Mouse (Mus musculus) intestine, postnatal 0 days (tissue): ENCODE results near the gene Slc35f1. TPM values are rescaled to one million over a fixed set of nuclear protein-coding genes. Genes with fewer than 3 reads are reported as not detected.

Source experiments
- ATAC-seq: fragments of 200-750 bp; cut with Nextera tagmentation; 2 replicates; pipeline ENCODE4 v1.8.0; 2017; ENCODE audit warnings: mild to moderate bottlenecking, moderate TSS enrichment, moderate library complexity
- H3K27ac ChIP-seq: fragments of 300-500 bp; sonication (generic); 2 replicates; pipeline ENCODE4 v1.5.1; 2014; ENCODE audit warnings: mild to moderate bottlenecking, low read depth, low read length, moderate library complexity
- H3K27me3 ChIP-seq: fragments of 300-500 bp; sonication (generic); replicated peaks from 2 replicates; pipeline ENCODE4 v1.6.1; 2014; ENCODE audit warnings: low read length, mixed read lengths; ENCODE audit not compliant: control insufficient read depth, insufficient read depth
- H3K36me3 ChIP-seq: fragments of 300-500 bp; sonication (generic); 2 replicates; pipeline ENCODE4 v1.6.1; 2014; ENCODE audit warnings: mild to moderate bottlenecking, moderate library complexity; ENCODE audit not compliant: control insufficient read depth, insufficient read depth
- H3K4me1 ChIP-seq: fragments of 300-500 bp; sonication (generic); replicated peaks from 2 replicates; pipeline ENCODE4 v1.6.1; 2014; ENCODE audit warnings: antibody characterized with exemption, low read length, mixed read lengths; ENCODE audit not compliant: control insufficient read depth, insufficient read depth
- H3K4me2 ChIP-seq: fragments of 300-500 bp; sonication (generic); replicated peaks from 2 replicates; pipeline ENCODE4 v1.6.1; 2014; ENCODE audit warnings: low read depth, mild to moderate bottlenecking, moderate library complexity
- H3K4me3 ChIP-seq: fragments of 300-500 bp; sonication (generic); 2 replicates; pipeline ENCODE4 v1.5.1; 2014; ENCODE audit warnings: low read depth, low read length
- H3K9ac ChIP-seq: fragments of 300-500 bp; sonication (generic); 2 replicates; pipeline ENCODE4 v1.6.1; 2014; ENCODE audit warnings: mild to moderate bottlenecking, low read depth, low read length
- H3K9me3 ChIP-seq: fragments of 300-500 bp; sonication (generic); 2 replicates; pipeline ENCODE4 v1.6.1; 2016; ENCODE audit warnings: mixed run types; ENCODE audit not compliant: control insufficient read depth
- CTCF ChIP-seq: sonication (generic); IDR thresholded peaks from 2 replicates; pipeline ENCODE4 v1.5.1; 2016; ENCODE audit warnings: low read depth, mild to moderate bottlenecking, control low read depth, antibody characterized with exemption, moderate library complexity
- WGBS: fragments of 180-500 bp; shearing (Covaris S2); extraction: QIAGEN DNeasy Blood & Tissue Kit; methylation state at CpG from one replicate; pipeline ENCODE4 v1.1.7; 2014; 5-methylcytosine and 5-hydroxymethylcytosine counted together
- polyA plus RNA-seq: library from polyadenylated mRNA; unstranded; fragments of >200 nt; fragmentation: Nextera tagmentation; extraction: Ambion mirVana; gene quantifications from 2 replicates; pipeline ENCODE4 v1.2.1, GENCODE M21; 2015

Gene Slc35f1
- polyA plus RNA-seq, 1 experiment from 2014 or later = 1.2 TPM

- no peak for TF ChIP-seq CTCF
- no peak overlapping the region for H3K4me2 ChIP-seq
Observed at GRCm38 (mm10) chr10:52742671-52743379, 52.5 kb downstream of the Slc35f1 start.

DNA sequence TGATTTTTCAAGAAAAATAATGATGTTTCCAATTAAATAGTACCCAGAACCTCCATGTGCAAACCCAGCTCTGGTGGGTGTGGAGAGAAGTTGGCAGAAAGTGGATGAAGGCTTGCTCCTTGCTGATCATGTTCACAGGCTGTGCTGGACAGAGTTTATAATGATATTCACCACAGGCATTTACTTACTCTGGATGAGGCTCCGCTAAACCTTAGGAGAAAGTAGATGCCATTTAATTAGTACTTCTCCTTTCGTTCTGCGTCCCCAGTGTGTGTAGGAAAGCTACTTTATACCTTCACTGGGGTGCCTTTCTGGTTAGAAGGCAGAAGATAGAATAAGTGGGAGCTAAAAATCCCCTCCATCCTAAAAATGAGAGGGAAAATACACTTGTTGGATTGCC, 53.5 kb downstream of the Slc35f1 start:
- Histone ChIP-seq H3K4me3 (no peak overlapping the region), H3K36me3 (no peaks in the 10 kb centered on the region), H3K4me2 (no peak overlapping the region), H3K9me3 (no peaks in the 10 kb centered on the region), H3K27ac (no peak overlapping the region), H3K4me1 (no peaks in the 10 kb centered on the region), H3K27me3 (no peaks in the 10 kb centered on the region), H3K9ac (no peak overlapping the region)
- over 99% methylated on average over 3 of the region's 3 CpGs for WGBS
- ATAC-seq = no peak
- TF ChIP-seq CTCF = no peak

More at GRCm38 (mm10) chr10:52742671-52743379, 52.5 kb downstream of the Slc35f1 start:
- H3K4me3 ChIP-seq = no peak overlapping the region
- H3K4me1 ChIP-seq = no peaks in the 10 kb centered on the region
- ATAC-seq = no peak
- H3K9me3 ChIP-seq = no peaks in the 10 kb centered on the region
- WGBS = 33% methylated on average over 10 of the region's 10 CpGs
- no peak overlapping the region for H3K9ac ChIP-seq
- no peak overlapping the region for H3K27ac ChIP-seq
- H3K36me3 ChIP-seq = no peaks in the 10 kb centered on the region
- H3K27me3 ChIP-seq = no peaks in the 10 kb centered on the region

DNA sequence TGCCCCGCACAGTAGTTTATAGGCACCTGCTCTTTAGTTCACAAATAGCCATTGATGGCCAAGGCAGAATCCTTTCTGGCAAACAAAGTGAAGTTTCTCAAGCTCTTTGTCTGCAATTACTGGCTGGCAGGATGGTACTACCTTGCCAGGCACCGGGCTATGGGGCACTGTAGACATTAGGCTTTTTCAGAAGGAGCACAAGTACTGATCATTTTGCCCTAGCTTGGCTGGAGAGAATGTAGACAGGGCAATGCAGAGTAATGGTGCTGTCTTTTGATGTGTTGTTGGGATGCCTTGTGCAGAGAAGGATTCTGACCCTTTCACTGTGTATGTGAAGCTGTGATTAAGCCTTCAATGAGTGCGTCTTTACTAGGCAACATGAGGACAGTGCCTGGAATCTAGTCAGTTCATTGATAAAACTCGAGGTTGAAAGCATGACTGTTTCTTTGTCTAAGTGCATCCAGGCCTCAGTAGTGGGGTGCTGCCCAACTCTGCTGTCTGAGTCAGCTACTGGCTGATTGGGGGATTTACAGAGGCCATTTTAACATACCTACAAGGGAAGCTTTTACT, 57.8 kb downstream of the Slc35f1 start:
- ATAC-seq = no peak
- WGBS = 80% methylated on average over 4 of the region's 4 CpGs
- TF ChIP-seq CTCF = no peak

DNA sequence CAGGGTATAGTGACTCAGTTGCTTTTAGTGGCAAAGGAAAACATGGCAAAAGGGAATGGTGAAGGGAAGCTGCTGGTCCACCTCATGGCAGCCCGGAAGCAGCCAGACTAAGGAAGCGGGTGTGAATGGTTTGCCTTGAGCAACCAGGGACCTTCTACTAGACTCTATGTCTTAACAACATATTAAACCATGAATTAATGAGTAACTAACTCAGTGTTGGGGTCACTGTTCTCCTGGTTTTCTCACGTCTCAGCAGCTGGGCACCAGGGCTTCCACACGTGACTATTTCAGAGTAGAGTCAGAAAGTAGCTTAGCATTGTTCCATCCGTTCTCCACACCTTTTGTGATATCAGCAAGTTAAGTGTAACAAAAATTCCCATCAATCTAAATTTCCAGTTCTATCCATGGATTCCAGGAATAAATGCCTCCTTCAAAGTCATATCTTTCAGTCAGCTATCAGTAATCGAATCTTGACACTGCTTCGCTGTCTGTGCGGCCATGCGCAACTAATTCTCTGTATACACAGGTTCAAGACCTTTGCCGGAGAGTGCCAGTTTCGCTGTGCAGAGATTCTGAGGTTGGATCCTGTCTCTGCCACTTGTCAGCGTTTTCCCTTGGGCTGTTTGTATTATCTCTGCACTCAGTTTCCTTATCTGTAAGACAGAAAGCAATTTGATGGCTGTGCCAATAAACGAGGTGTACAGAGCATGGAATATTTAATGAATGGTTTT, 65.8 kb downstream of the Slc35f1 start:
- H3K27me3 ChIP-seq = no peaks in the 10 kb centered on the region
- H3K9ac ChIP-seq = no peak overlapping the region
- no peak overlapping the region for H3K4me2 ChIP-seq
- H3K9me3 ChIP-seq = no peaks in the 10 kb centered on the region
- 66% methylated on average over 13 of the region's 13 CpGs for WGBS
- no peak for ATAC-seq
- H3K4me3 ChIP-seq = no peak overlapping the region
- no peak overlapping the region for H3K27ac ChIP-seq
- TF ChIP-seq CTCF = no peak
- H3K36me3 ChIP-seq = no peaks in the 10 kb centered on the region
- no peaks in the 10 kb centered on the region for H3K4me1 ChIP-seq

More for the DNA sequence above, 57.8 kb downstream of the Slc35f1 start:
- no peaks in the 10 kb centered on the region for H3K9me3 ChIP-seq
- no peak overlapping the region for H3K4me2 ChIP-seq
- no peaks in the 10 kb centered on the region for H3K4me1 ChIP-seq
- no peak overlapping the region for H3K27ac ChIP-seq
- H3K9ac ChIP-seq = no peak overlapping the region
- H3K4me3 ChIP-seq = no peak overlapping the region
- H3K27me3 ChIP-seq = no peaks in the 10 kb centered on the region
- no peaks in the 10 kb centered on the region for H3K36me3 ChIP-seq

DNA sequence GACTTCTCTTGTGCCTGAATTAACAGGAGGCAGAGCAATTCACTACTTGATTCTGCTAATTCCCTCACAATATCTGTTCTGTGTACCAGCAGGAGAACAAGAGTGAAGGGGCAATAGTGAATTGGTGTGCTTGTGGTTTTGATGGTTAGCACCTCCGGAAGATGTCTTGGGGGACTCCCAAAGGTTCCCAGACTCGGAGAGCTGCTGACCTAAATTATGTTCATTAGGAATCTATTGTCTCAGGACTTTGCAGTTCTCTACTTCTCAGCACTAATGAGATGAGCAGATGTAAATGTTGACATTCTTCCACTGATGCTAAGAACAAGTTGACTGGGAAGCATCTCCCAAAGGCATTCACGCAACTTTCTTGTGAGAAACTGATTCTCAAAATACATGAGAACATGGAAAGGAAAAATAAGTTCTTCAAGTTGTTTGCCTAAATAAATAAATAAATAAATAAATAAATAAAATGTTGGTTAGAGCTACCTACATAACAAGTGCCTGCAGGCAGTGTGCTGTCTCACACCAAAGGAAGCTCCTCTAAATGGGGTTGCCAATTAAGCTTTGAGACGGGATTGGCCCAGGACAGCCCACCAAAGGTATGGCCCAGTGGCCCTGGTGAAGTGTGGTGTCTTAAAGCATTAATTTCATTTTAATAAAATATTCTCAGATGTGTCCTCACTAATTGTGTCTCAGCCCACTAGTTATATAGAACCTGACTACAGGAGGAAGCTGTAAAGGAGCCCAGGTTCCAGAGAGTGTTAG, 67.3 kb downstream of the Slc35f1 start:
- TF ChIP-seq CTCF = no peak
- H3K27me3 ChIP-seq = no peaks in the 10 kb centered on the region
- no peaks in the 10 kb centered on the region for H3K4me1 ChIP-seq
- H3K27ac ChIP-seq = no peak overlapping the region
- H3K9me3 ChIP-seq = no peaks in the 10 kb centered on the region
- H3K36me3 ChIP-seq = no peaks in the 10 kb centered on the region
- WGBS = 87% methylated on average over 4 of the region's 4 CpGs
- no peak overlapping the region for H3K9ac ChIP-seq
- H3K4me3 ChIP-seq = no peak overlapping the region
- no peak overlapping the region for H3K4me2 ChIP-seq
- ATAC-seq = no peak

DNA sequence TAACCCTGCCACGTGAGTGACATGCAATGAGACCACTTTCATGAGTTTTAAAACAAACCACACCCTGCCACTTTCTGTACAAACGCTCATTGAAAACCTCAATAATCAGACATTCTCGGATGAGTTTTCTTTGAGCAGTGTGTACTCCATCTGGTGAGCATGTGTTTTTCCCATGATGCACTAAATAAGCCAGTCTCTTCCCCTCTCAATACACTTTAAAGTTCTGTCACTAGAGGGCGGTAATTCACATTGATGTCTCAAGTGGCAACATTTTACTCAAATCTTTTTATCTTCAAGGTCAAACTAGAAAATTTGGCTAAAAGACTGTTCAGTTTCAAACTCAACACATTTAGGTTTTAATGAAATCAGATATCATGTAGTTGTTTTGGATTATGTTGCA, 68.3 kb downstream of the Slc35f1 start:
- H3K36me3 ChIP-seq = no peaks in the 10 kb centered on the region
- no peak overlapping the region for H3K27ac ChIP-seq
- H3K27me3 ChIP-seq = no peaks in the 10 kb centered on the region
- 37% methylated on average over 4 of the region's 4 CpGs for WGBS
- H3K4me1 ChIP-seq = no peaks in the 10 kb centered on the region
- no peaks in the 10 kb centered on the region for H3K9me3 ChIP-seq
- H3K4me3 ChIP-seq = no peak overlapping the region
- no peak overlapping the region for H3K9ac ChIP-seq
- ATAC-seq = no peak
- peak; percentile 65 for TF ChIP-seq CTCF
- no peak overlapping the region for H3K4me2 ChIP-seq
